Mouse (Mus musculus) midbrain, embryonic 13.5 days (tissue): ENCODE data around the gene Hnf1a. TPM values are rescaled to one million over a fixed set of nuclear protein-coding genes. Genes with fewer than 3 reads are reported as not detected.

ENCODE experiments used
- ATAC-seq: fragments of 200-750 bp; cut with Nextera tagmentation; 2 replicates; pipeline ENCODE4 v1.8.0; 2017; ENCODE audit warnings: mild to moderate bottlenecking, moderate TSS enrichment, moderate library complexity
- H3K27ac ChIP-seq: fragments of 300-500 bp; sonication (generic); 2 replicates; pipeline ENCODE4 v1.5.1; 2015; ENCODE audit warnings: inconsistent platforms, mild to moderate bottlenecking, moderate library complexity
- H3K27me3 ChIP-seq: fragments of 300-500 bp; sonication (generic); 2 replicates; pipeline ENCODE4 v1.6.1; 2015; ENCODE audit warnings: mild to moderate bottlenecking, inconsistent platforms
- H3K36me3 ChIP-seq: fragments of 300-500 bp; sonication (generic); 2 replicates; pipeline ENCODE4 v1.6.1; 2015; ENCODE audit warnings: mild to moderate bottlenecking, inconsistent platforms
- H3K4me1 ChIP-seq: fragments of 300-500 bp; sonication (generic); replicated peaks from 2 replicates; pipeline ENCODE4 v1.6.1; 2015; ENCODE audit warnings: inconsistent platforms
- H3K4me2 ChIP-seq: fragments of 300-500 bp; sonication (generic); replicated peaks from 2 replicates; pipeline ENCODE4 v1.6.1; 2015; ENCODE audit warnings: moderate library complexity, mild to moderate bottlenecking, inconsistent platforms
- H3K4me3 ChIP-seq: fragments of 300-500 bp; sonication (generic); replicated peaks from 2 replicates; pipeline ENCODE4 v1.5.1; 2015; ENCODE audit warnings: mild to moderate bottlenecking, inconsistent platforms
- H3K9ac ChIP-seq: fragments of 300-500 bp; sonication (generic); replicated peaks from 2 replicates; pipeline ENCODE4 v1.6.1; 2015; ENCODE audit warnings: mild to moderate bottlenecking, inconsistent platforms
- H3K9me3 ChIP-seq: fragments of 300-500 bp; sonication (generic); 2 replicates; pipeline ENCODE4 v1.6.1; 2016; ENCODE audit warnings: mild to moderate bottlenecking, inconsistent platforms
- WGBS: fragments of 180-500 bp; shearing (Covaris S2); methylation state at CpG from one replicate; pipeline ENCODE4 v1.1.7; 2015; 5-methylcytosine and 5-hydroxymethylcytosine counted together
- polyA plus RNA-seq: library from polyadenylated mRNA; unstranded; fragments of >200 nt; fragmentation: Nextera tagmentation; extraction: Ambion mirVana; gene quantifications from 2 replicates; pipeline ENCODE4 v1.2.1, GENCODE M21; 2015

Gene Hnf1a
- polyA plus RNA-seq, 1 experiment from 2014 or later: not detected

- Histone ChIP-seq H3K9ac (no peak overlapping the region), H3K9me3 (no peaks in the 10 kb centered on the region), H3K27ac (no peak overlapping the region), H3K4me2 (no peak overlapping the region), H3K36me3 (no peaks in the 10 kb centered on the region), H3K27me3 (no peaks in the 10 kb centered on the region), H3K4me3 (no peak overlapping the region), H3K4me1 (peaks cover 14% of the 10 kb centered on the region)
- no peak for ATAC-seq
- 88% methylated on average over 5 of the region's 5 CpGs for WGBS
Observed at GRCm38 (mm10) chr5:115007768-115008167, 36.9 kb upstream of the Hnf1a start.

GRCm38 (mm10) chr5:115003224-115003873, 32.5 kb upstream of the Hnf1a start:
- no peak overlapping the region for H3K4me3 ChIP-seq
- no peaks in the 10 kb centered on the region for H3K27me3 ChIP-seq
- H3K4me1 ChIP-seq: no peaks in the 10 kb centered on the region
- WGBS: 78% methylated on average over 13 of the region's 13 CpGs
- H3K27ac ChIP-seq: no peak overlapping the region
- no peaks in the 10 kb centered on the region for H3K9me3 ChIP-seq
- H3K36me3 ChIP-seq: no peaks in the 10 kb centered on the region
- H3K4me2 ChIP-seq: no peak overlapping the region
- no peak overlapping the region for H3K9ac ChIP-seq
- no peak for ATAC-seq

GRCm38 (mm10) chr5:115002781-115003180, 31.9 kb upstream of the Hnf1a start:
- Histone ChIP-seq H3K4me2 (no peak overlapping the region), H3K27ac (no peak overlapping the region), H3K9ac (no peak overlapping the region), H3K4me3 (no peak overlapping the region), H3K4me1 (no peaks in the 10 kb centered on the region), H3K9me3 (no peaks in the 10 kb centered on the region), H3K27me3 (no peaks in the 10 kb centered on the region), H3K36me3 (no peaks in the 10 kb centered on the region)
- no peak for ATAC-seq
- WGBS: 81% methylated on average over 6 of the region's 6 CpGs

- Histone ChIP-seq H3K4me3 (no peak overlapping the region), H3K4me2 (no peak overlapping the region), H3K27me3 (no peaks in the 10 kb centered on the region), H3K36me3 (no peaks in the 10 kb centered on the region), H3K27ac (no peak overlapping the region), H3K4me1 (no peaks in the 10 kb centered on the region), H3K9ac (no peak overlapping the region), H3K9me3 (no peaks in the 10 kb centered on the region)
- WGBS: 72% methylated on average over 8 of the region's 8 CpGs
- no peak for ATAC-seq
Observed at GRCm38 (mm10) chr5:115001464-115001863, 30.6 kb upstream of the Hnf1a start.

- no peak overlapping the region for H3K9ac ChIP-seq
- no peak for ATAC-seq
- H3K4me3 ChIP-seq: no peak overlapping the region
- H3K27me3 ChIP-seq: no peaks in the 10 kb centered on the region
- no peaks in the 10 kb centered on the region for H3K9me3 ChIP-seq
- WGBS: 89% methylated on average over 2 of the region's 2 CpGs
- no peak overlapping the region for H3K27ac ChIP-seq
- H3K4me1 ChIP-seq: no peaks in the 10 kb centered on the region
- no peaks in the 10 kb centered on the region for H3K36me3 ChIP-seq
- H3K4me2 ChIP-seq: no peak overlapping the region
Observed at GRCm38 (mm10) chr5:115000503-115000902, 29.6 kb upstream of the Hnf1a start.

DNA sequence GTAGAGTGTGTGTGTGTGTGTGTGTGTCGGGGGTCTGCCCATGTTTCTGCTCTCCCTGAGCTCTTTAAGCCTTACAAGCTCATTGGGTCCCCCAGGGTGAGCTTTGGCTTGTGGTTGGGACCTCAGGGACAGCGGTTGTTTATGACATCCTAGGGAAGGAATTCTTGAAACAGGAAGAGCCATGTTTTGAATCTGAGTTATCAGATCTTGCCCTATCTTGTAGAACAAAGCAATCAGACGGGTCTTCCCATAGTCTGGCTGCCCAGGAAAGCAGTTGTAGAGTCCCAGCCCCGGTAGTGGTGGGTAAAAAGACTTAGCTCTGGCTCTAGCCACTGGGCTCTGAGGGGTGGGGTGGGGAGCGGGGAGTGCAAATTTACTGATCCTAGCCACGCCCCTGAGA, 26.4 kb upstream of the Hnf1a start:
- ATAC-seq: no peak
- Histone ChIP-seq H3K27me3 (no peaks in the 10 kb centered on the region), H3K4me1 (no peaks in the 10 kb centered on the region), H3K4me2 (no peak overlapping the region), H3K9ac (no peak overlapping the region), H3K9me3 (no peaks in the 10 kb centered on the region), H3K27ac (no peak overlapping the region), H3K36me3 (no peaks in the 10 kb centered on the region), H3K4me3 (no peak overlapping the region)
- WGBS: 77% methylated on average over 6 of the region's 6 CpGs

DNA sequence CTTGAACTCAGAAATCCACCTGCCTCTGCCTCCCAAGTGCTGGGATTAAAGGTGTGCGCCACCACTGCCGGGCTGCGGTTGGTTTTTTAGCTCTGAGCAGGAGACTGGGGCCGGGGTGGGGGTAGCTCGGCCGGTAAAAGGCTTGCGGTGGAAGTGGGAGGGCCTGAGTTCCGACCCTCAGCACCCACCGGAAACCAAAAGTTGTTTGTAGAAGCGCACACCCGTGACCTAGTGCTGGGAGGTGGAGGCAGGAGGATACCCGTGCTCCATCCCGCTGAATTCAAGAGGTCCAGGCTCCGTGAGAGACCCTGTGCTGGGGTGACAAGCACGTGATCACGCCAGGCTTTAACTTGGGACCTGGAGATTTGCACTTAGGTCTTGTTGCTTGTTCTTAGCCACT, 25.6 kb upstream of the Hnf1a start:
- Histone ChIP-seq H3K4me2 (no peak overlapping the region), H3K27ac (no peak overlapping the region), H3K9ac (no peak overlapping the region), H3K36me3 (no peaks in the 10 kb centered on the region), H3K27me3 (no peaks in the 10 kb centered on the region), H3K4me1 (no peaks in the 10 kb centered on the region), H3K4me3 (no peak overlapping the region), H3K9me3 (no peaks in the 10 kb centered on the region)
- ATAC-seq: no peak
- WGBS: 83% methylated on average over 16 of the region's 16 CpGs

GRCm38 (mm10) chr5:114985074-114985473, 14.2 kb upstream of the Hnf1a start:
- Histone ChIP-seq H3K27ac (no peak overlapping the region), H3K27me3 (no peaks in the 10 kb centered on the region), H3K4me2 (no peak overlapping the region), H3K9ac (no peak overlapping the region), H3K4me3 (no peak overlapping the region), H3K9me3 (no peaks in the 10 kb centered on the region), H3K4me1 (peaks cover 4% of the 10 kb centered on the region), H3K36me3 (no peaks in the 10 kb centered on the region)
- ATAC-seq: no peak

GRCm38 (mm10) chr5:114982001-114982400, 11.1 kb upstream of the Hnf1a start:
- WGBS: 59% methylated on average over 15 of the region's 15 CpGs
- Histone ChIP-seq H3K36me3 (no peaks in the 10 kb centered on the region), H3K27ac (no peak overlapping the region), H3K27me3 (no peaks in the 10 kb centered on the region), H3K4me2 (no peak overlapping the region), H3K9ac (no peak overlapping the region), H3K9me3 (no peaks in the 10 kb centered on the region), H3K4me3 (no peak overlapping the region), H3K4me1 (peaks cover 12% of the 10 kb centered on the region)
- ATAC-seq: no peak

DNA sequence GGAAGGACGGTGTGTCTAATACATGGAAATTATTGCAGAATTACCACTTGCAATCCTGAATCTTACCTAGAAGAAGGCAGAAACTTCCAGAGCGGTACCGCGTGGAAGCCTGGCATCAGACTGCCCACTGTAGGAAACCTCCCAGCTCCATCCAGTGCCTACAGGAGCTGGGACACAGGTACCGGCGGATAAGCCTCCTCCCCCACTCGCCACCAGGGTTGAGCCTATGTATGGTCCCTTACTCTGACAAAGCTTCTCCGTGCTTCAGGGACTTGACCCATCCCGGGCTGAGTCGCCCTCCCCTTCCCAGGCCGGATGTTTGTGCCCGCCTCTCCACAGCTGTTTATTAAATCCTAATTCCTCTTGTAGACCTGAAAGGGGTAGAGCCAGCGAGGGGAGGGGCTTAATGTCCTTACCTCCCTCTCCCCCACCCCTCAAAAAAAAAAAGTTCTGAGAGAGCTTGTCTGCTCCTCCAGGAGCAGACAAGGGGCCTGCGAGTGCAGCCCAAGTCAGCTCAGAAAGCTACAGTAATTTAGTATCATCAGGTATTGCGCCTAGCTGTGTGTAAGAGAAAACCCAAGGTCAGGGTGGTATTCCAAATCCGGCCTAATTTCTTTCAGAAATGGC, 9.3 kb upstream of the Hnf1a start:
- no peaks in the 10 kb centered on the region for H3K9me3 ChIP-seq
- no peaks in the 10 kb centered on the region for H3K27me3 ChIP-seq
- H3K4me2 ChIP-seq: peak overlapping the region; percentile 67
- H3K36me3 ChIP-seq: no peaks in the 10 kb centered on the region
- WGBS: 19% methylated on average over 16 of the region's 16 CpGs
- peaks cover 12% of the 10 kb centered on the region for H3K4me1 ChIP-seq
- H3K4me3 ChIP-seq: peak overlapping the region; percentile 35
- H3K9ac ChIP-seq: no peak overlapping the region
- no peak overlapping the region for H3K27ac ChIP-seq
- no peak for ATAC-seq

DNA sequence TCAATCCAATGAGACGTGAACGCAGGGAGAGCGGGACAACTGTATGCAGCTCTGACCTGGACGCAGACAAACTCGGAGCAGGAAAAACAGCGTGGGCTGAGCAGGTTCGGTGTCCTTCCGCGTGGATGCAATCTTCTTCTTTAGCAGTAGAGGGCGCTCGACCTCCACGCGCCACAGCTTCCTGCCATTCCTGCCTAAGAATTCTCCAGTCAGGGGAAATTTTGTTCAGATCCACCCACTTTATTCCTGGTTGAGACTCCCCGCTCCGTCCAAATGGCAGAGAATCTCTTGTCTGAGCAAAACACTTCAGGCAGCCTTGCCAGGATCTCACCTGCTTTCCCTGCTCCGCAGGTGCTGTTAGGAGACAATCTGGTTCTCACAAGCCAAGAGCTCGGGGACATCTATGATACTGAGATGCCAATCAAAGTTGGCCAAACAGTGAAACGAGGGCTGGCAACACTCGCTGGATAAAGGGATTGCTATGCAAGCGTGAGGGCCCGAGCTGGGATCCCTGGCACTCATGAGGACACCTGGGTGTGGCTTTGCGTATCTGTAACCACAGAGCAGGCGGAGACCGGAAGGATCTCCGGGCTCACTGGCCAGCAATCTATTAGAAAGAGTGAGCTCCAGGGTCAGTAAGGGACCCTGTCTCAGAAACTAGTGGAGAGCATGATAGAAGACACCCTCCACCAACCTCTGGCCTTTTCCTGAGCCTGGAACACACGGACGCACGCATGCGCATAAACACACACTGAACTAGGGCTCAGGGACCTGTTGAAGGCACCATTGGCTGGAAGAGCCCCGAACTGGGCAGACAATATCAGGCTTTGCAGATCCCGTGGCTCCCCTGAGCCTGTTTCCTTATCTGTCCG, 8.6 kb upstream of the Hnf1a start:
- H3K27me3 ChIP-seq: no peaks in the 10 kb centered on the region
- H3K9ac ChIP-seq: peak overlapping the region; percentile 19; the same call in 1 of the 2 replicates
- peaks cover 12% of the 10 kb centered on the region for H3K4me1 ChIP-seq
- no peaks in the 10 kb centered on the region for H3K36me3 ChIP-seq
- WGBS: 4% methylated on average over 32 of the region's 32 CpGs
- no peaks in the 10 kb centered on the region for H3K9me3 ChIP-seq
- H3K4me3 ChIP-seq: peak overlapping the region; percentile 35
- no peak overlapping the region for H3K27ac ChIP-seq
- 0 out of 2 replicates have a peak, but pooled peaks have one; percentile 45 for ATAC-seq
- peak overlapping the region; percentile 67 for H3K4me2 ChIP-seq

GRCm38 (mm10) chr5:114978888-114979249, 8.0 kb upstream of the Hnf1a start:
- no peaks in the 10 kb centered on the region for H3K27me3 ChIP-seq
- H3K27ac ChIP-seq: no peak overlapping the region
- no peaks in the 10 kb centered on the region for H3K36me3 ChIP-seq
- no peak overlapping the region for H3K9ac ChIP-seq
- peaks cover 12% of the 10 kb centered on the region for H3K4me1 ChIP-seq
- no peaks in the 10 kb centered on the region for H3K9me3 ChIP-seq
- peak; percentile 56; the same call in 1 of the 2 replicates for ATAC-seq
- WGBS: 6% methylated on average over 6 of the region's 6 CpGs
- H3K4me2 ChIP-seq: peak overlapping the region; percentile 67
- H3K4me3 ChIP-seq: peak overlapping the region; percentile 35
